Mouse (Mus musculus) spleen, adult 2 months (tissue): ENCODE results near the gene Racgap1.

Experiments used
- CTCF ChIP-seq: fragments of 200-500 bp; IDR thresholded peaks from 2 replicates; pipeline ENCODE4 v1.5.1; 2011; ENCODE audit warnings: mild to moderate bottlenecking, inconsistent platforms; ENCODE audit not compliant: insufficient read depth, insufficient read length, insufficient replicate concordance; ENCODE audit errors: extremely low read depth
- POLR2A ChIP-seq: fragments of 200-500 bp; IDR thresholded peaks from 2 replicates; pipeline ENCODE4 v1.6.1; 2011; ENCODE audit warnings: low read depth, low read length, inconsistent platforms

DNA sequence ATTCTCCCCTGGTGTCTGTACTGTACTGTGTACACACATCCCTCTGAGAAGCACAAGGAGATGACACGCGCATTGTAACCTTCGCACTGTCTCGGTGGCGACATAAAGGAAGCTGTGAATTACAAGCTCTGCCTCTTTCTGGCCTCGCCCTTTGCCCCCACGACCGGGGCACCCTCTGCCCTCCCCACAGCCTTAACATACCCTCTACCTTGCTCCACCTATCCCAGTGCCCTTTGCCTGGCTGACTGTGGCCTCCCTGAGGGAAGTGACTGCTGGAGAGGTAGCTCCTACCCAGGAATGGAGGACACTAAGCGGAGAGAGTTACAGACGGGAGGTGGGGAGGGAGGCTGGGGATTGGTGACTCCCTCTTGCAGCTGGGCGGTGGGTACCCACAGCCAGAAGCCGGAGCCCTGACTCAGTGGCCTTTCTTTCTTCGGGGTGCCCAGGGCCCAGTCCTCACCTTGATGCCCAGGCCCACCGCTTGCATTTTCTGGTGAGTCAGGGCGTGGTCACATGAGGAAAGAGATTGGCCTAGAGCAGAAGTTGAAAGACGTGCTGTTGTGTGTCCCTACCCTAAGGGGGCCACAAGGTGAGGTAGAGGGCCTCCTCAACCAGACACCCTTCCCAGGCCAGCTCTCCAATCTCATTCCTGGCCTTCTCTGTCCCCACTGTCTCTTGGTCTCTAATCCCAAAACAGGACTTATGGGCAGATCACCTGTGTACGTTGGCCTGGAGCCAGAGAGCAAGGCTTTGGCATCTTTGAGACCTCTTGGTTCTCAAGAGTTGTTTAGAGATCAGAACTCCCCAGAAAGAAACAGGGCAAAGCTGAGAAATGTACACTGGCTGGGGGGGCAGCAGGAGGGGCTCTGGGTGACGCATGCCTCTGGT is 49.0 kb upstream of the Racgap1 start:
- TF ChIP-seq CTCF (no peak), POLR2A (no peak)
